7 mouse cellular contexts compared by ENCODE assay signal in the genomic region with DNA sequence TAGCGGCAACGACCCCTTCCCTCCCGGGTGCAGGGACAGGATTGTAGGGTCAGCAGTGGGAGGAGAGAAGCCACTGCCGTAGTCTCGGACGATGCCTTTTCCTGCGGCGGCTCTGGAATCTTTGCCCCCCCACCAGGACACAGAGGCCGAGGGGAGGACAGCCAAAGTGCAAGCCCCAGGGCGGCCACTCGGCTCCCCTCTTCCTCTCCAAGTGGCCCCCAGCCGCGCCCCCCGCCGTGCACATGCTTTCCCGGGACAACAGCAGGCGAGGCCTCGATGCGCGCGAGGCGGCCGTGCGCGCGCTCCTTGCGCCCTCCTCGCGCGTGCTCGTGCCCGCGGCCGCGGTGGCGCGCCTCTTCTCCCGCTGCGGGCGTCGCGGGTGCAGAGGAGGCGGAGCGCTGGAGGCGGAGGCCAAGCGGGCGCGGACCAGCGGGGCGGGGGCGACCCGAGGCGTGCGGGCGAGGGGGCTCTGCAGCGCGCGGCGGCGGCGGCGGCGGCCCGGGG.
DNase-seq lines count a peak whose midpoint lies in the region; ATAC-seq and TF ChIP-seq lines count a peak whose summit lies in the region.

No protein-coding gene starts in this region.

- H3K9ac ChIP-seq in limb, embryonic 12.5 days (replicated peaks): peak overlapping the region; percentile 93
- peak overlapping the region; percentile 96 for H3K9ac ChIP-seq in midbrain, embryonic 14.5 days (replicated peaks; ENCODE audit: low read length)

- DNase-seq in adrenal gland, postnatal 36 days: peak; percentile 90 to 95
- peak; percentile 91 for DNase-seq in embryo, embryonic 9.5 days (ENCODE audit: extremely low spot score)
- DNase-seq in heart, adult 18-20 months: peak; percentile 90
- peak; percentile 89 for DNase-seq in kidney, adult 2 months
- DNase-seq in midbrain, embryonic 14.5 days: peak; percentile 97
- peak; percentile 16 to 28 for DNase-seq in spleen, postnatal 36 days (ENCODE audit: low spot score in 2 of 2)

- no peaks in the 10 kb centered on the region for H3K27me3 ChIP-seq in kidney, adult 2 months (replicated peaks; ENCODE audit: control insufficient read depth, insufficient read depth, low read length)
- H3K27me3 ChIP-seq in limb, embryonic 12.5 days: no peaks in the 10 kb centered on the region
- no peaks in the 10 kb centered on the region for H3K27me3 ChIP-seq in midbrain, embryonic 14.5 days (ENCODE audit: control insufficient read depth, insufficient read depth, low read length)

- H3K4me3 ChIP-seq in kidney, adult 2 months (ENCODE audit: insufficient read depth, low read depth, low read length): peak overlapping the region; percentile 88
- peak overlapping the region; percentile 84 for H3K4me3 ChIP-seq in limb, embryonic 12.5 days (replicated peaks)
- H3K4me3 ChIP-seq in midbrain, embryonic 14.5 days (replicated peaks; ENCODE audit: low read depth, low read length): peak overlapping the region; percentile 80

- H3K36me3 ChIP-seq in kidney, adult 2 months (ENCODE audit: control insufficient read depth, insufficient read depth, low read length): no peaks in the 10 kb centered on the region
- no peaks in the 10 kb centered on the region for H3K36me3 ChIP-seq in limb, embryonic 12.5 days
- no peaks in the 10 kb centered on the region for H3K36me3 ChIP-seq in midbrain, embryonic 14.5 days (ENCODE audit: control insufficient read depth, insufficient read depth, low read length)

- no peak overlapping the region for H3K27ac ChIP-seq in kidney, adult 2 months (ENCODE audit: insufficient read depth, low read depth, low read length)
- H3K27ac ChIP-seq in limb, embryonic 12.5 days: peak overlapping the region; percentile 69; the same call in 1 of the 2 replicates
- H3K27ac ChIP-seq in midbrain, embryonic 14.5 days (replicated peaks; ENCODE audit: low read depth, low read length): peak overlapping the region; percentile 95

- TF ChIP-seq POLR2A in kidney, adult 2 months (IDR thresholded peaks at IDR 0.05; ENCODE audit: low read depth, low read length): no peak

- H3K4me1 ChIP-seq in kidney, adult 2 months (ENCODE audit: control insufficient read depth, insufficient read depth, low read length): peaks cover 10% of the 10 kb centered on the region; the same call in 1 of the 2 replicates
- peaks cover 15% of the 10 kb centered on the region for H3K4me1 ChIP-seq in limb, embryonic 12.5 days (replicated peaks)
- H3K4me1 ChIP-seq in midbrain, embryonic 14.5 days (ENCODE audit: control insufficient read depth, insufficient read depth, low read length): peaks cover 24% of the 10 kb centered on the region

- 3% methylated on average over 64 of the region's 64 CpGs for WGBS in kidney, adult 2 months
- WGBS in limb, embryonic 12.5 days: under 1% methylated on average over 60 of the region's 64 CpGs
- WGBS in midbrain, embryonic 14.5 days: under 1% methylated on average over 42 of the region's 64 CpGs

- H3K9me3 ChIP-seq in limb, embryonic 12.5 days: no peaks in the 10 kb centered on the region
- no peaks in the 10 kb centered on the region for H3K9me3 ChIP-seq in midbrain, embryonic 14.5 days (ENCODE audit: control insufficient read depth, low read length)

- no peak for TF ChIP-seq CTCF in kidney, adult 2 months (conservative IDR thresholded peaks at IDR 0.05; ENCODE audit: insufficient read depth, insufficient read length, low read depth, low read length)

- ATAC-seq in limb, embryonic 12.5 days (ENCODE audit: insufficient number of reproducible peaks, insufficient read depth, low FRiP score, low TSS enrichment, low read depth): peak; percentile 84
- ATAC-seq in midbrain, embryonic 14.5 days (ENCODE audit: low FRiP score, low TSS enrichment): peak; percentile 92

- H3K4me2 ChIP-seq in limb, embryonic 12.5 days: peak overlapping the region; percentile 77
- peak overlapping the region; percentile 79 for H3K4me2 ChIP-seq in midbrain, embryonic 14.5 days (ENCODE audit: low read length)

Comparison
In these comparisons a context has a peak if more than half of its experiments do, and no peak if none do; other contexts are left out.
1. DNase-seq: peak in every context shown above with its lines; median percentile 97 in midbrain, embryonic 14.5 days; 92 in adrenal gland, postnatal 36 days; 91 in embryo, embryonic 9.5 days; 90 in heart, adult 18-20 months; 89 in kidney, adult 2 months; 22 in spleen, postnatal 36 days.